Mouse (Mus musculus) intestine, embryonic 14.5 days (tissue): Measurements from ENCODE around the gene Pts. TPM values are rescaled to one million over a fixed set of nuclear protein-coding genes. Genes with fewer than 3 reads are reported as not detected.

ENCODE experiments used
- ATAC-seq: fragments of 200-750 bp; cut with Nextera tagmentation; replicated peaks from 2 replicates; pipeline ENCODE4 v1.8.0; 2017; ENCODE audit warnings: low read depth, moderate number of reproducible peaks, moderate TSS enrichment, moderate library complexity; ENCODE audit not compliant: low FRiP score, low TSS enrichment
- DNase-seq: peaks from one replicate; pipeline ENCODE4 v3.0.0-alpha.2; 2018; ENCODE audit warnings: low spot score
- H3K27ac ChIP-seq: fragments of 300-500 bp; sonication (generic); 2 replicates; pipeline ENCODE4 v1.5.1; 2014; ENCODE audit warnings: low read depth, mild to moderate bottlenecking, control low read depth
- H3K27me3 ChIP-seq: fragments of 300-500 bp; sonication (generic); replicated peaks from 2 replicates; pipeline ENCODE4 v1.6.1; 2014; ENCODE audit warnings: low read length, control low read depth; ENCODE audit not compliant: control insufficient read depth, insufficient read depth
- H3K36me3 ChIP-seq: fragments of 300-500 bp; sonication (generic); 2 replicates; pipeline ENCODE4 v1.6.1; 2014; ENCODE audit warnings: low read length, control low read depth; ENCODE audit not compliant: control insufficient read depth, insufficient read depth
- H3K4me1 ChIP-seq: fragments of 300-500 bp; sonication (generic); replicated peaks from 2 replicates; pipeline ENCODE4 v1.6.1; 2014; ENCODE audit warnings: low read length, control low read depth, mixed read lengths; ENCODE audit not compliant: control insufficient read depth, insufficient read depth
- H3K4me2 ChIP-seq: fragments of 300-500 bp; sonication (generic); 2 replicates; pipeline ENCODE4 v1.6.1; 2014; ENCODE audit warnings: low read length
- H3K4me3 ChIP-seq: fragments of 300-500 bp; sonication (generic); 2 replicates; pipeline ENCODE4 v1.5.1; 2014; ENCODE audit warnings: low read depth, low read length, control low read depth, mixed read lengths
- H3K9ac ChIP-seq: fragments of 300-500 bp; sonication (generic); 2 replicates; pipeline ENCODE4 v1.6.1; 2014; ENCODE audit warnings: mild to moderate bottlenecking, low read length
- H3K9me3 ChIP-seq: fragments of 300-500 bp; sonication (generic); 2 replicates; pipeline ENCODE4 v1.6.1; 2016; ENCODE audit warnings: low read length, control low read depth; ENCODE audit not compliant: control insufficient read depth
- WGBS: fragments of 180-500 bp; shearing (Covaris S2); extraction: QIAGEN DNeasy Blood & Tissue Kit; methylation state at CpG from one replicate; pipeline ENCODE4 v1.1.7; 2014; 5-methylcytosine and 5-hydroxymethylcytosine counted together
- polyA plus RNA-seq: library from polyadenylated mRNA; unstranded; fragments of >200 nt; fragmentation: Nextera tagmentation; extraction: Ambion mirVana; gene quantifications from 2 replicates; pipeline ENCODE4 v1.2.1, GENCODE M21; 2014

Gene Pts
- polyA plus RNA-seq, 1 experiment from 2014 or later, result 85.6 TPM

DNA sequence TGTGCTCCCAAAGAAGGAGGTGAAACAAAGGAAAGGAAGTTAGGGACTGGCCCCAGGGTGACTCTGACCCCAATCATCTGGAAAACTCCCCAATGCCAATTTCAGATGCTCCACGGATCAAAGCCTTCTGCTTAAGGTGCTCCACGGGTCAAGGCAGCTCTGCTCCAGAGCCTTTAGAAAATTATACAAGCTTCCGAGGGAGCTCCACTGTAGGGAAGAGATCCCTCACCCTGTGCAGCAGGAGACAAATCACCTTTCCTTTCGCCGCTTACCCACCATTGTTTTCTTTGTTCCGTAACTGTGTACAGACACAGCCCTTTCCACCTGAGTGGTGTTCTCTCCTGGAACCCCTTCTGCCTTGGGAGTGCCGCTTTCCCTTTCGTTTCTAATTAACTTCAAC, 52.8 kb downstream of the Pts start:
- Histone ChIP-seq H3K9me3 (no peaks in the 10 kb centered on the region), H3K4me2 (no peak overlapping the region), H3K27me3 (no peaks in the 10 kb centered on the region), H3K36me3 (no peaks in the 10 kb centered on the region), H3K4me1 (peaks cover 5% of the 10 kb centered on the region; the same call in 1 of the 2 replicates), H3K4me3 (no peak overlapping the region), H3K9ac (no peak overlapping the region), H3K27ac (no peak overlapping the region)
- 71% methylated on average over 8 of the region's 8 CpGs for WGBS
- ATAC-seq, result no peak
- no peak for DNase-seq

DNA sequence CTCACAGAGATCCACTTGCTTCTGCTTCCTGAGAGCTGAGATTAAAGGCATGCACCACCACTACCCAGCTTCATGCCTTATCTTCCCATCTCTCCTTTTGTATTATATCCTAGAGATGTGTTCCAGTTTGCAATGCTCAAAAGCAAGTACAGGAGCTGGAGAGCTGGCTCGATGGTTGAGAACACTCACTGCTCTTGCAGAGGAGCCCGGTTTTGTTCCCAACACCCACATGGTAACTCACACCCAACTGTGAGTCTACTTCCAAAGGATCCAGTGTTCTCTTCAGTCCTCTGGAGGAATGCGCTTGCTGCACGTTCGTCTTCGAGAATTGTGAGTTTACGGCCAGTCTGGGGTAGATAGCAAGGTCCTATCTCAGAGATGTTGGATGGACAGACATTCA, 53.2 kb downstream of the Pts start:
- H3K4me1 ChIP-seq, result peaks cover 5% of the 10 kb centered on the region; the same call in 1 of the 2 replicates
- H3K27ac ChIP-seq, result no peak overlapping the region
- H3K36me3 ChIP-seq, result no peaks in the 10 kb centered on the region
- no peak for DNase-seq
- H3K9ac ChIP-seq, result no peak overlapping the region
- ATAC-seq, result no peak
- H3K27me3 ChIP-seq, result no peaks in the 10 kb centered on the region
- H3K4me3 ChIP-seq, result no peak overlapping the region
- 71% methylated on average over 7 of the region's 7 CpGs for WGBS
- H3K9me3 ChIP-seq, result no peaks in the 10 kb centered on the region
- no peak overlapping the region for H3K4me2 ChIP-seq

Other genes starting within 250 kb of the Pts start
- gene Rpl10-ps3, start 183.8 kb downstream of the Pts start, polyA plus RNA-seq, result 354 and 422 TPM in 2 replicates
- gene Plet1, start 34.2 kb downstream of the Pts start, polyA plus RNA-seq, result 1.7 and 1.9 TPM in 2 replicates
- gene Il18, start 26.1 kb upstream of the Pts start, polyA plus RNA-seq, result 13.4 and 13.5 TPM in 2 replicates
- gene Bco2, start 26.5 kb upstream of the Pts start, polyA plus RNA-seq, result 0.32 and 0.41 TPM in 2 replicates
- gene Tex12, start 32.6 kb upstream of the Pts start, polyA plus RNA-seq, result not detected in 2 replicates
- 407 and 414 TPM in 2 replicates for gene Sdhd, start 75.1 kb upstream of the Pts start, polyA plus RNA-seq
- gene Timm8b, start 75.2 kb upstream of the Pts start, polyA plus RNA-seq, result 297 and 341 TPM in 2 replicates
- 2.3 and 3.8 TPM in 2 replicates for gene Pih1d2, start 88.6 kb upstream of the Pts start, polyA plus RNA-seq
- gene Nkapd1, start 88.7 kb upstream of the Pts start, polyA plus RNA-seq, result 20.7 and 24.7 TPM in 2 replicates
- 52.9 and 60.9 TPM in 2 replicates for gene Dlat, start 131.1 kb upstream of the Pts start, polyA plus RNA-seq
- gene Dixdc1, start 210.8 kb upstream of the Pts start, polyA plus RNA-seq, result 7.7 and 8.6 TPM in 2 replicates
- gene 2310030G06Rik, start 217.8 kb upstream of the Pts start, polyA plus RNA-seq, result 10.3 and 12.7 TPM in 2 replicates
- gene Cryab, start 222.6 kb upstream of the Pts start, polyA plus RNA-seq, result 41.5 and 44.4 TPM in 2 replicates
- gene Hspb2, start 223.6 kb upstream of the Pts start, polyA plus RNA-seq, result 2.1 and 4.0 TPM in 2 replicates
- gene Fdxacb1, start 239.5 kb upstream of the Pts start, polyA plus RNA-seq, result 13.5 and 15.4 TPM in 2 replicates
- 44.6 and 48.7 TPM in 2 replicates for gene Alg9, start 246.3 kb upstream of the Pts start, polyA plus RNA-seq
- 31.8 and 32.0 TPM in 2 replicates for gene 1110032A03Rik, start 246.8 kb upstream of the Pts start, polyA plus RNA-seq